Mouse (Mus musculus) embryonic facial prominence, embryonic 10.5 days (tissue): ENCODE measurements around the gene Dok1. TPM values are rescaled to one million over a fixed set of nuclear protein-coding genes. Genes with fewer than 3 reads are reported as not detected.

Source experiments
- DNase-seq: peaks from one replicate; pipeline ENCODE4 v3.0.0-alpha.2; 2017; ENCODE audit warnings: low spot score
- H3K27ac ChIP-seq: fragments of 300-500 bp; sonication (generic); replicated peaks from 2 replicates; pipeline ENCODE4 v1.5.1; 2016; ENCODE audit warnings: mild to moderate bottlenecking
- H3K27me3 ChIP-seq: fragments of 300-500 bp; sonication (generic); replicated peaks from 2 replicates; pipeline ENCODE4 v1.6.1; 2016; ENCODE audit warnings: low read depth, mild to moderate bottlenecking; ENCODE audit not compliant: poor library complexity, severe bottlenecking
- H3K36me3 ChIP-seq: fragments of 300-500 bp; sonication (generic); replicated peaks from 2 replicates; pipeline ENCODE4 v1.6.1; 2016; ENCODE audit warnings: mild to moderate bottlenecking, moderate library complexity
- H3K4me1 ChIP-seq: fragments of 300-500 bp; sonication (generic); 2 replicates; pipeline ENCODE4 v1.6.1; 2016
- H3K4me3 ChIP-seq: fragments of 300-500 bp; sonication (generic); 2 replicates; pipeline ENCODE4 v1.5.1; 2016; ENCODE audit warnings: mild to moderate bottlenecking, moderate library complexity
- H3K9me3 ChIP-seq: fragments of 300-500 bp; sonication (generic); 2 replicates; pipeline ENCODE4 v1.6.1; 2016; ENCODE audit warnings: mild to moderate bottlenecking
- WGBS: fragments of 180-500 bp; shearing (Covaris S2); methylation state at CpG from one replicate; pipeline ENCODE4 v1.1.7; 2016; 5-methylcytosine and 5-hydroxymethylcytosine counted together
- polyA plus RNA-seq: library from polyadenylated mRNA; unstranded; fragments of >200 nt; fragmentation: Nextera tagmentation; extraction: Ambion mirVana; gene quantifications from 2 replicates; pipeline ENCODE4 v1.2.1, GENCODE M21; 2016

Dok1 gene
- polyA plus RNA-seq, 1 experiment from 2014 or later: 12.2 TPM

- H3K27me3 ChIP-seq: peaks cover 47% of the 10 kb centered on the region
- H3K27ac ChIP-seq: peak overlapping the region; percentile 68; the same call in 1 of the 2 replicates
These were observed 5.3 kb upstream of the Dok1 start for GRCm38 (mm10) chr6:83038496-83039012.

GRCm38 (mm10) chr6:83037188-83037587 is 3.9 kb upstream of the Dok1 start:
- Histone ChIP-seq H3K4me1 (peaks cover 44% of the 10 kb centered on the region), H3K9me3 (no peaks in the 10 kb centered on the region), H3K36me3 (no peaks in the 10 kb centered on the region), H3K4me3 (no peak overlapping the region), H3K27me3 (peaks cover 53% of the 10 kb centered on the region), H3K27ac (no peak overlapping the region)
- no peak for DNase-seq
- 82% methylated on average over 8 of the region's 8 CpGs for WGBS

More at GRCm38 (mm10) chr6:83038496-83039012, 5.3 kb upstream of the Dok1 start:
- no peaks in the 10 kb centered on the region for H3K9me3 ChIP-seq
- peak; percentile 90 for DNase-seq
- peaks cover 31% of the 10 kb centered on the region for H3K4me1 ChIP-seq
- H3K4me3 ChIP-seq: peak overlapping the region; percentile 48
- no peaks in the 10 kb centered on the region for H3K36me3 ChIP-seq
- 10% methylated on average over 24 of the region's 24 CpGs for WGBS

- H3K4me1 ChIP-seq: peaks cover 63% of the 10 kb centered on the region
- no peak for DNase-seq
- 13% methylated on average over 5 of the region's 5 CpGs for WGBS
- H3K4me3 ChIP-seq: peak overlapping the region; percentile 63
- no peaks in the 10 kb centered on the region for H3K9me3 ChIP-seq
- H3K27me3 ChIP-seq: peaks cover 76% of the 10 kb centered on the region
- peaks cover 10% of the 10 kb centered on the region; the same call in 1 of the 2 replicates for H3K36me3 ChIP-seq
- peak overlapping the region; percentile 86 for H3K27ac ChIP-seq
These were observed 1.3 kb upstream of the Dok1 start for GRCm38 (mm10) chr6:83034463-83035055.

- Histone ChIP-seq H3K36me3 (peaks cover 10% of the 10 kb centered on the region; the same call in 1 of the 2 replicates), H3K27me3 (peaks cover 87% of the 10 kb centered on the region), H3K27ac (peak overlapping the region; percentile 86), H3K9me3 (no peaks in the 10 kb centered on the region), H3K4me3 (peak overlapping the region; percentile 63), H3K4me1 (peaks cover 66% of the 10 kb centered on the region)
- under 1% methylated on average over 31 of the region's 31 CpGs for WGBS
- peak; percentile 84 for DNase-seq
These were observed 491 bp downstream of the Dok1 start for GRCm38 (mm10) chr6:83032769-83033191.

- peaks cover 71% of the 10 kb centered on the region for H3K4me1 ChIP-seq
- 11% methylated on average over 18 of the region's 18 CpGs for WGBS
- peaks cover 87% of the 10 kb centered on the region for H3K27me3 ChIP-seq
- H3K9me3 ChIP-seq: no peaks in the 10 kb centered on the region
- no peak overlapping the region for H3K27ac ChIP-seq
- H3K4me3 ChIP-seq: peak overlapping the region; percentile 63
- H3K36me3 ChIP-seq: peaks cover 10% of the 10 kb centered on the region; the same call in 1 of the 2 replicates
- DNase-seq: no peak
These were observed 1.2 kb downstream of the Dok1 start for GRCm38 (mm10) chr6:83031921-83032590.

GRCm38 (mm10) chr6:83031111-83031510 is 2.2 kb downstream of the Dok1 start:
- Histone ChIP-seq H3K4me1 (peaks cover 71% of the 10 kb centered on the region), H3K27ac (no peak overlapping the region), H3K4me3 (no peak overlapping the region), H3K36me3 (peaks cover 10% of the 10 kb centered on the region; the same call in 1 of the 2 replicates), H3K27me3 (peaks cover 84% of the 10 kb centered on the region), H3K9me3 (no peaks in the 10 kb centered on the region)
- DNase-seq: no peak
- 54% methylated on average over 7 of the region's 7 CpGs for WGBS

GRCm38 (mm10) chr6:83029777-83030176 is 3.5 kb downstream of the Dok1 start:
- no peak for DNase-seq
- Histone ChIP-seq H3K27me3 (peaks cover 72% of the 10 kb centered on the region), H3K36me3 (peaks cover 10% of the 10 kb centered on the region; the same call in 1 of the 2 replicates), H3K4me1 (peaks cover 63% of the 10 kb centered on the region), H3K4me3 (no peak overlapping the region), H3K27ac (no peak overlapping the region), H3K9me3 (no peaks in the 10 kb centered on the region)
- 11% methylated on average over 10 of the region's 10 CpGs for WGBS

GRCm38 (mm10) chr6:83027706-83028105 is 5.6 kb downstream of the Dok1 start:
- WGBS: 44% methylated on average over 9 of the region's 9 CpGs
- Histone ChIP-seq H3K4me3 (no peak overlapping the region), H3K4me1 (peaks cover 42% of the 10 kb centered on the region), H3K27me3 (peaks cover 65% of the 10 kb centered on the region), H3K36me3 (peaks cover 10% of the 10 kb centered on the region; the same call in 1 of the 2 replicates), H3K9me3 (no peaks in the 10 kb centered on the region), H3K27ac (peak overlapping the region; percentile 41; the same call in 1 of the 2 replicates)
- no peak for DNase-seq

- whole genome bisulfite sequencing: 71% methylated on average over 8 of the region's 8 CpGs
- DNase-seq: no peak
- Histone ChIP-seq H3K36me3 (peaks cover 10% of the 10 kb centered on the region; the same call in 1 of the 2 replicates), H3K27me3 (peaks cover 61% of the 10 kb centered on the region), H3K4me3 (no peak overlapping the region), H3K27ac (peak overlapping the region; percentile 41; the same call in 1 of the 2 replicates), H3K9me3 (no peaks in the 10 kb centered on the region), H3K4me1 (peaks cover 38% of the 10 kb centered on the region)
These were observed 6.0 kb downstream of the Dok1 start for GRCm38 (mm10) chr6:83027293-83027692.

- 93% methylated on average over 4 of the region's 4 CpGs for WGBS
- H3K27me3 ChIP-seq: peaks cover 45% of the 10 kb centered on the region
- H3K27ac ChIP-seq: no peak overlapping the region
- no peaks in the 10 kb centered on the region for H3K9me3 ChIP-seq
- peaks cover 24% of the 10 kb centered on the region for H3K4me1 ChIP-seq
- no peak for DNase-seq
- H3K4me3 ChIP-seq: no peak overlapping the region
- H3K36me3 ChIP-seq: no peaks in the 10 kb centered on the region
These were observed 8.1 kb downstream of the Dok1 start for GRCm38 (mm10) chr6:83025221-83025620.

- WGBS: 70% methylated on average over 4 of the region's 4 CpGs
- H3K36me3 ChIP-seq: no peaks in the 10 kb centered on the region
These were observed 8.8 kb downstream of the Dok1 start for GRCm38 (mm10) chr6:83024421-83024820.

GRCm38 (mm10) chr6:83023786-83024185 is 9.5 kb downstream of the Dok1 start:
- H3K36me3 ChIP-seq: no peaks in the 10 kb centered on the region
- no peak overlapping the region for H3K4me3 ChIP-seq
- H3K27ac ChIP-seq: no peak overlapping the region
- no peaks in the 10 kb centered on the region for H3K9me3 ChIP-seq
- no peak for DNase-seq
- 95% methylated on average over 2 of the region's 2 CpGs for WGBS
- peaks cover 31% of the 10 kb centered on the region for H3K27me3 ChIP-seq
- peaks cover 12% of the 10 kb centered on the region for H3K4me1 ChIP-seq

More at GRCm38 (mm10) chr6:83024421-83024820, 8.8 kb downstream of the Dok1 start:
- Histone ChIP-seq H3K4me1 (peaks cover 17% of the 10 kb centered on the region), H3K27ac (no peak overlapping the region), H3K4me3 (no peak overlapping the region), H3K9me3 (no peaks in the 10 kb centered on the region), H3K27me3 (peaks cover 37% of the 10 kb centered on the region)
- DNase-seq: no peak
